Mouse (Mus musculus) liver, postnatal 0 days (tissue): ENCODE results near the gene Dcaf12. TPM values are rescaled to one million over a fixed set of nuclear protein-coding genes. Genes with fewer than 3 reads are reported as not detected.

Experiments
- ATAC-seq: fragments of 200-750 bp; cut with Nextera tagmentation; 2 replicates; pipeline ENCODE4 v1.8.0; 2017; ENCODE audit warnings: mild to moderate bottlenecking, moderate library complexity
- DNase-seq: peaks from one replicate; pipeline ENCODE4 v3.0.0-alpha.2; 2016
- H3K27ac ChIP-seq: fragments of 300-500 bp; sonication (generic); 2 replicates; pipeline ENCODE4 v1.5.1; 2014; ENCODE audit warnings: antibody characterized with exemption, moderate library complexity, mild to moderate bottlenecking, low read depth
- H3K27me3 ChIP-seq: fragments of 300-500 bp; sonication (generic); 2 replicates; pipeline ENCODE4 v1.6.1; 2014; ENCODE audit warnings: low read length, control low read depth, mixed read lengths; ENCODE audit not compliant: insufficient read depth
- H3K36me3 ChIP-seq: fragments of 300-500 bp; sonication (generic); replicated peaks from 2 replicates; pipeline ENCODE4 v1.6.1; 2014; ENCODE audit warnings: mild to moderate bottlenecking, control low read depth, low read length, moderate library complexity, mixed read lengths; ENCODE audit not compliant: insufficient read depth
- H3K4me1 ChIP-seq: fragments of 300-500 bp; sonication (generic); 2 replicates; pipeline ENCODE4 v1.6.1; 2014; ENCODE audit warnings: antibody characterized with exemption, mild to moderate bottlenecking, control low read depth; ENCODE audit not compliant: insufficient read depth
- H3K4me2 ChIP-seq: fragments of 300-500 bp; sonication (generic); 2 replicates; pipeline ENCODE4 v1.6.1; 2014; ENCODE audit warnings: low read depth, mild to moderate bottlenecking, low read length, moderate library complexity, mixed read lengths
- H3K4me3 ChIP-seq: fragments of 300-500 bp; sonication (generic); 2 replicates; pipeline ENCODE4 v1.5.1; 2014; ENCODE audit warnings: low read depth, low read length
- H3K9ac ChIP-seq: fragments of 300-500 bp; sonication (generic); replicated peaks from 2 replicates; pipeline ENCODE4 v1.6.1; 2014; ENCODE audit warnings: mild to moderate bottlenecking, moderate library complexity
- H3K9me3 ChIP-seq: fragments of 300-500 bp; sonication (generic); 2 replicates; pipeline ENCODE4 v1.6.1; 2016; ENCODE audit warnings: mild to moderate bottlenecking, control low read depth, low read length, mixed read lengths
- CTCF ChIP-seq: sonication (generic); IDR thresholded peaks from 2 replicates; pipeline ENCODE4 v1.5.1; 2016; ENCODE audit warnings: antibody characterized with exemption, low read depth
- EP300 ChIP-seq: IDR thresholded peaks from 2 replicates; pipeline ENCODE4 v1.6.1; 2016; ENCODE audit warnings: antibody characterized with exemption, low read depth, mild to moderate bottlenecking
- WGBS: fragments of 180-500 bp; shearing (Covaris S2); extraction: QIAGEN DNeasy Blood & Tissue Kit; methylation state at CpG from one replicate; pipeline ENCODE4 v1.1.7; 2014; ENCODE audit not compliant: insufficient replicate concordance; 5-methylcytosine and 5-hydroxymethylcytosine counted together
- polyA plus RNA-seq: library from polyadenylated mRNA; unstranded; fragments of >200 nt; fragmentation: Nextera tagmentation; extraction: Ambion mirVana; gene quantifications from 2 replicates; pipeline ENCODE4 v1.2.1, GENCODE M21; 2015

Dcaf12 gene
- polyA plus RNA-seq, 1 experiment from 2014 or later: 39.6 TPM

DNA sequence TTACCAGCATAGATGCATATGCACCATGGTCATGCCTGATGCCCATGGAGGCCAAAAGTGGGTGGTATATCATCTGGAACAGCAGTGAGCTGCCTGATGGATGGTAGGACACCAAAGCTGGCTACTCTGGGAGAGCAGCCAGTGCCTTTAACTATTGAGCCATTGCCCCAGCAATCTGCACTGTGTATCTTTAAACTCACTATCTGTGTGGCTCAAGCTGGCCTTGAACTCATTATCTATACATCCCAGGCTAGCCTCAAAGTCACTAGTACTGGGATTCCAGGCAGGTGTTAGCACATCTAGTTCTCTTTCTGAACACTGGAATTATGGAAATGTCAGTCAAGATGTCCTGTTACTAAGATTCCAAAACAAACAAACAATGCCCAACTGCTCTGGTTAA, 21.9 kb upstream of the Dcaf12 start:
- peak overlapping the region; percentile 40; the same call in 1 of the 2 replicates for H3K27ac ChIP-seq
- H3K4me1 ChIP-seq: peaks cover 22% of the 10 kb centered on the region
- no peak overlapping the region for H3K9ac ChIP-seq
- peak; percentile 83 for ATAC-seq
- H3K27me3 ChIP-seq: no peaks in the 10 kb centered on the region
- H3K4me2 ChIP-seq: peak overlapping the region; percentile 27; the same call in 1 of the 2 replicates
- H3K4me3 ChIP-seq: no peak overlapping the region
- H3K36me3 ChIP-seq: no peaks in the 10 kb centered on the region
- no peaks in the 10 kb centered on the region for H3K9me3 ChIP-seq
- peak; percentile 97 for TF ChIP-seq EP300
- no peak for TF ChIP-seq CTCF
- DNase-seq: peak; percentile 22

DNA sequence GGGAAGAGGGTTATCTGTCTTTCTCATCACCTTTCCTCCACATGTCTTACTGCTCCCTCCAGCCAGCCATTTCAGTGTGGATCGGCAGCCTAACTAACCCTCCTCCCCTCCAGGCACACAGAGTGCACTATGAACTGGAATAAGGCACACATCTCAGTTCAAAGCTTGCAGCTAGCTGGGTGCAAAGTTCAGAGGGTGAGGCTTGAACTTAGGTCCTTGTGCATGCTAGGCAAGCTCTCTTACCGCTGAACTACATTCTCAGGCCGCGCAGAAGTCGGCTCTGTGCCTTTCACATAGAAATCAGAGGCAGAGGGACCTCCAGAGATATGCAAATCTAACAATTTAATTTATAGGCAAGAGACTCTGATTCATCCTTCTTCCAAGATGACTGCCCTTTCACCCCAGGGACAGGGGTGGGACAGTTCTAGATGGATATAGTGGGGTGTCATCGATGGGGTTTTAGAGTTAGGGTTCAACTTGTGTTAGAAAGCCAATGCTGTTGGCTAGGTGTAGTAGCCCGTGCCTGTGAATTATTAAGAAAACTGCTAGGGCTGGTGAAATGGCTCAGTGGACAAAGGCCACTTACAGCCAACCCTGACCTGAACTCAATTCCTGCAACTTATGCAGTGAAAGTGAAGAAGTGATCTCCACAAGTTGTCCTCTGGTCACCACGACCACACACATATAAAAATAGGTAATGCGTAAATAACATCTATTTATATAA, 17.2 kb upstream of the Dcaf12 start:
- WGBS: 66% methylated on average over 9 of the region's 9 CpGs
- ATAC-seq: peak; percentile 53

DNA sequence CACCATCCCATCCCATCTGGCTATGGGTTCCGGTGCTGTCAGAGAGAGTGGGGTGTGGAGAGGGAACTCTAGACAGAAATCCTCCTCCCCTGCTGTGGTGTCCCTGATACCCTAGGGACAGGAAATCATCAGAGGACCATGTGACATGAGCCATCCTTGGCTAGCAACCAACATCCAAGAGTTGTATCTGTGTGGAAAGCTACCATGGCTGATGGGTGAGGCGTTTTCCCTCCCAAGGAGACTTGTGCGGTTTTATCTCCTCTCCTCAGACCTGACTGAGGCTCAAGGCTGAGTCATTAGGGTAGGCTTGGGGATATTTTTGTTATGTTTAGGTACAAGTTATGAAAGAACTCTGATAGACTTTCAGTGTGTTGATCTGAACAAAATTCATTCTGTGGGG, 16.4 kb upstream of the Dcaf12 start:
- Histone ChIP-seq H3K27me3 (no peaks in the 10 kb centered on the region), H3K9ac (0 out of 2 replicates have a peak overlapping the region, but pooled peaks have one; percentile 52), H3K9me3 (no peaks in the 10 kb centered on the region), H3K4me2 (peak overlapping the region; percentile 38), H3K36me3 (no peaks in the 10 kb centered on the region), H3K4me3 (no peak overlapping the region), H3K4me1 (peaks cover 40% of the 10 kb centered on the region), H3K27ac (peak overlapping the region; percentile 84)
- peak; percentile 71 for DNase-seq
- 38% methylated on average over 3 of the region's 3 CpGs for WGBS
- TF ChIP-seq CTCF: no peak
- TF ChIP-seq EP300: peak; percentile 98
- peak; percentile 97 for ATAC-seq

More for the DNA sequence above, 17.2 kb upstream of the Dcaf12 start:
- H3K4me3 ChIP-seq: no peak overlapping the region
- H3K9me3 ChIP-seq: no peaks in the 10 kb centered on the region
- peaks cover 46% of the 10 kb centered on the region for H3K4me1 ChIP-seq
- peak; percentile 36 for DNase-seq
- no peak for TF ChIP-seq CTCF
- no peak for TF ChIP-seq EP300
- H3K36me3 ChIP-seq: no peaks in the 10 kb centered on the region
- H3K27me3 ChIP-seq: no peaks in the 10 kb centered on the region
- peak overlapping the region; percentile 38 for H3K4me2 ChIP-seq
- H3K27ac ChIP-seq: peak overlapping the region; percentile 84
- H3K9ac ChIP-seq: 0 out of 2 replicates have a peak overlapping the region, but pooled peaks have one; percentile 52

DNA sequence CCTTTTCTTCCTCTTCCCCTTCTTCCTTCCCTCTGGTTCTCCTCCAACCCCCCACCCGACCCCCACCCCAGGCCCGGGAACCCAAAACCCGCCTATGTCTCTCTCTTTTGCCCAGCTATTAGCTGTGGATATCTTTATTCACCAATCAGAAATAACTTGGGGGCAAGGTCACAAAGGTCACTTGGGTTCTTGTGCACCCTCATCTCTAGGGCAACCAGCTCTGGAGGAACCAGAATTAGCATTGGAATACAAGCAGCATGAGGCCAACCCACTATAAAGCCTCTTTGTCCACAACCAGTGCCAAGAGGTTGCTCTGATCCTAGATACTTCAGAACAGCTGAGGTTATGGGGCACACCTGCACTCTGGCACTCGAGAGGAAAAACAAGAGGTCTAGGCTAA, 14.8 kb upstream of the Dcaf12 start:
- no peak overlapping the region for H3K4me2 ChIP-seq
- no peak overlapping the region for H3K4me3 ChIP-seq
- H3K9ac ChIP-seq: no peak overlapping the region
- ATAC-seq (no peak), DNase-seq (no peak)
- WGBS: 70% methylated on average over 4 of the region's 4 CpGs
- no peak for TF ChIP-seq EP300
- no peak for TF ChIP-seq CTCF
- H3K4me1 ChIP-seq: peaks cover 33% of the 10 kb centered on the region
- peak overlapping the region; percentile 26; the same call in 1 of the 2 replicates for H3K27ac ChIP-seq
- no peaks in the 10 kb centered on the region for H3K36me3 ChIP-seq
- no peaks in the 10 kb centered on the region for H3K9me3 ChIP-seq
- no peaks in the 10 kb centered on the region for H3K27me3 ChIP-seq

DNA sequence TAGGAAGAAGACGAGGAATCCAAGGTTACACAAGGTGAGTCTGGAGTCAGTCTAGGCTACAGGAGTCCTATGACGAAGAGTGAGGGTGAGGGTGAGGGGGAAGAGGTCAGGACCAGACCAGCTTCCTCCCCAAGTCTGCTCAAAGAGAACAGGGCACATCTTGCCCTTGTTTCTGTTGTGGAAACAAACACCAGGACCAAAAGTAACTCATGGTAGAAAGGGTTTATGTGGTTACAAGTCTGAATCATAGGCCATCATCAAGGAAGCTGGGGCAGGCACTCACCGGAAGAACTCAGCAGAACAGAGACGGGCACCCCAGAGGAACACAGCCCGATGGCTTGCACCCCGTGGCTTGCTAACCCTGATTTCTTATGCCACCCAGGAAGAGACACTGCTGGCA, 12.2 kb upstream of the Dcaf12 start:
- Histone ChIP-seq H3K27me3 (no peaks in the 10 kb centered on the region), H3K27ac (no peak overlapping the region), H3K9me3 (no peaks in the 10 kb centered on the region), H3K4me2 (no peak overlapping the region), H3K36me3 (no peaks in the 10 kb centered on the region), H3K4me3 (no peak overlapping the region), H3K4me1 (peaks cover 27% of the 10 kb centered on the region), H3K9ac (no peak overlapping the region)
- TF ChIP-seq CTCF (no peak), EP300 (no peak)
- 87% methylated on average over 6 of the region's 6 CpGs for WGBS
- no peak for ATAC-seq
- DNase-seq: no peak

DNA sequence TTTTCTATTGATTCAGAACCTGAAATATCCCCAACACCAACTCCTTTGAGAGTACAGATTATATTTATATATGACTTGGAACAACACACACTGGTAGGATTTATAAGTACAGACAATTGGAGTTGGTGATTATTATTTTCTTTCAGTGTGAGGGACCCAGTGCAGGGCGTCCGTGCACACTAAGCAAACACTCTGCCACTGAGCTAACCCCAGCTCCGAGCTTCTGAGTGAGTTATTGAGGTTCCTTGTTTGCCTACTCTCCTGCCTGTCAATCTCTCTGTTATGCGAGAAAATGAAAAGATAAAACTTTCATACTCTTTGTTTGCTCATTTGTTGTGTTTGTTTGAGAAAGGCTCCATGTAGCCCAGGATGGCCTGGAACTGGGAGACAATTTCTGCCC, 6.3 kb upstream of the Dcaf12 start:
- H3K9me3 ChIP-seq: no peaks in the 10 kb centered on the region
- H3K4me3 ChIP-seq: no peak overlapping the region
- TF ChIP-seq CTCF: no peak
- no peak for TF ChIP-seq EP300
- no peak overlapping the region for H3K27ac ChIP-seq
- ATAC-seq (no peak), DNase-seq (no peak)
- peaks cover 8% of the 10 kb centered on the region; the same call in 1 of the 2 replicates for H3K4me1 ChIP-seq
- no peak overlapping the region for H3K9ac ChIP-seq
- no peaks in the 10 kb centered on the region for H3K27me3 ChIP-seq
- H3K4me2 ChIP-seq: no peak overlapping the region
- WGBS: 50% methylated on average over 4 of the region's 4 CpGs
- H3K36me3 ChIP-seq: no peaks in the 10 kb centered on the region
